Mouse (Mus musculus): ENCODE measurements around the gene Plxdc1.
A peak's percentile ranks its signal among the peaks of the same experiment; 100 is the strongest.

Gene Plxdc1

DNA sequence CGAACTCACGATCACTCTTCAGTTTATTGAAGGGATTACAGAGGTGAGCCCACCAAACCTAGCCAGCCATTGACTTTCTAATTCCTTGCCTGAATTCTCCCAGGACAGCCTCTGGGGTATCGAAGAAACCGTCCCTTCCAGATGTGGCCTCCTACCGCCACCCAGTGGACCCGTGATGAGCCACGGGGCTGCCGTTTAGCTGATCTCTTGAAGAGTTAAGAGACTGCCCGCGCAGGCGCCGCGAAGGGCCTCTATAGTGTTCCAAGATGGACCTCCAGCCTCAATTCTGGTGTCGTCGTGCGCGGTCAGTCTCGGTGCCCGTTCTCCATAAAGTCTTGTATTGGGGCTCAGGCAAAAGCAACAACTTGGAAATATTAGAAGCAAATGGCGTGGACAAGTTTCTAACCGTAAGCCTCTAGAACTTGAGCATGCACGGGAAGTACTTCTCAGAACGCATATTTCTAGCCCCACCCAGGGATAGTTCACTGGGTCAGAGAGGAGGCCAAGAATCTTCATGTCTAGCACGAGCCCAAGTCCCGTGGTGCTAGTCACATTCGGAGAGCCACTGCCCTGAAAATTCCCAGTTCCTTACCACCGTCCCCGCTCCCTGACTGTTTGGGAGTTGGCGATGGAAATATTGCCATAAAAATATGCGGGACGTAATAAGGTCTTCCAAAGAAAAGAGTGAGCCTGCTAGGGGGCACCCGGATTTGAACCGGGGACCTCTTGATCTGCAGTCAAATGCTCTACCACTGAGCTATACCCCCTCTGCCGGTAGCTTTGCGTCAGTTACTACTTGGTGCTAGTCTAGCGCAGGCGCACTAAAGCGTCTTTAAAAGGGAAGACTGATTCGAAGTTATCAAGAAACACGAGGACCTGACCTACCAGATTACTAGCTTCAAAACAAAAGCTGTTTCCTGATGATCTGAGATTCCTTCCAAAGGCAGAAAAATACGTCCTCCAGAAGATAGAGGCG is 1.6 kb upstream of the Plxdc1 start:
- peak; percentile 94 for DNase-seq (ENCODE audit: low spot score)

- DNase-seq (ENCODE audit: low spot score), result no peak
Observed at GRCm38 (mm10) chr11:97986738-97987465, 658 bp upstream of the Plxdc1 start.

DNA sequence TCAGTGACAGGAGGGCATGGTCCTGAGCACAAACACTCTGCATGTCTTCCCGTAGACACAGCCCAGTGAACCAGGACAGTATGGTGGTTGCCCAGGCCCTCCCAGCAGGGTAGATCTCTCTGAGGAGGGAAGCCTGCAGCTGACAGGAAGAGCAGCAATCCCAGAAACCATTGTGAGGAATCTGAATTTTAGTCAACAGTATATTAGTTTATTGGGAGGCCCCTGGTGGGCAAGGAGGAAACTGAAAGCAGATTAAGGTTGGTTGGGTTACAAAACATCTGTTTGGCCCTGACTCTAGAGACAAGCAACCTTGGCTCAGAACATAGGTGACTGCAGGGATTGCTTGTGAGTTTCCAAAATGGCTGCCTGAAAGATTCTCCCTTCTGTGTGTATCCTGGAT is 2.3 kb downstream of the Plxdc1 start:
- no peak for DNase-seq (ENCODE audit: low spot score)

- DNase-seq (ENCODE audit: low spot score), result no peak
Observed at GRCm38 (mm10) chr11:97983506-97983905, 2.7 kb downstream of the Plxdc1 start.

DNA sequence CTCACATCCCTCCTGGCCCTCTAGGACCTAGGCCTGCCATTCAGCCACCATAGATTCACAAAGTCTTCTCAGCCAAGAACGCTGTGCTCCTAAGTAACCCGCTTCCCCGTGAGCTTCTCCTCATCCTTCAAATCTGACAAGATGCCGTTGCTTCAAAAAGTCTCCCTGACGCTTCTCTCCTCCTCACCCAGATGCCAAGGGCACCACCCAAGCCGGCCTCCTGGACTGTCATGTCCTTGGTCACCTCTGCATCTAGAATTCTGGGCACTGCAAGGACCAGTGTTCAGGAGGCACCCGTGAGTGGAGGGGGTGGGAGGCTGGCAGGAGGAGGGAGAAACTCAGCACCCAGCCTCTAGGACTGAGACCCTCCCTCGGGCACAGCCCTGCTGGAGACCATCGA is 3.5 kb downstream of the Plxdc1 start:
- no peak for DNase-seq (ENCODE audit: low spot score)

- no peak for DNase-seq (ENCODE audit: low spot score)
Observed at GRCm38 (mm10) chr11:97980531-97980966, 5.7 kb downstream of the Plxdc1 start.

- no peak for DNase-seq (ENCODE audit: low spot score)
Observed at GRCm38 (mm10) chr11:97979824-97980495, 6.3 kb downstream of the Plxdc1 start.

DNA sequence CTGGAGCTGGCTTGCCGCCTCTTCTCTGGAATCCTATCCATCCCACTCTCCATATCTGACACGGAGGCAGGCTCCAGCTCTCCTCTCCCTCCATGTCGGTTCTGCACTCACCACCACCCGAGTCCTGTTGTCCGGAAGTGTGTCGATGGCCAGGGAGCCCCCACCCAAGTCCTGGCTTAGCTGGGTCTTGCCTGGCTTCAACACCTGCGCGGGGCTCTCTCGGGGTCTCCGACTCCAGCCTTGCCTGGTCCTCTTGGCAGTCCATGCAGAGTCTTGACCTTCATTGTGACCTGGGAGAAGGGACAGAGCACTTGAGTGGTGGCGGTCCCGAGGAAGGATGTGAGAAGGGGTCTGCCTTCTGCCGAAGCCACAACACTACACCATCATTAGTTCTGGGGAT is 7.9 kb downstream of the Plxdc1 start:
- DNase-seq (ENCODE audit: low spot score), result no peak

GRCm38 (mm10) chr11:97977797-97978196 is 8.4 kb downstream of the Plxdc1 start:
- no peak for DNase-seq (ENCODE audit: low spot score)

DNA sequence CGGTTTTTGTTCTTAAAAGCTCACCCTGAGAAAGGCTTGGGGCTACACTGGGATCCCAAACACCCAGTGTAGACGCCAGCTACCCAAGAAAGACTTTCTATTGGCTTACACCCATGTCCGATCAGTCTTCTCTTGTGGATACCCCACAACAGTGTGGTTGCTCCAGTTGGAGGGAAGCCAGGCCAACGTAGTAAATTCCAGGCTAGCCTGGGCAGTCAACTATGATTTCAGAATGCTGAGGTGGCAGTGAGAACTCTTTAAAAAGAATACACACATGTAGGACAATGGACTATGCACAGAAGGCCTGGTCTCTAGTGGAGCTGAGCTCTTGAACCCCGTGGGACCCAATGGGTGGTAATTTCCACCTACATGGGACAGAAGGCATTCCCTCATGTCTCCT is 11.5 kb downstream of the Plxdc1 start:
- DNase-seq (ENCODE audit: low spot score), result no peak

DNA sequence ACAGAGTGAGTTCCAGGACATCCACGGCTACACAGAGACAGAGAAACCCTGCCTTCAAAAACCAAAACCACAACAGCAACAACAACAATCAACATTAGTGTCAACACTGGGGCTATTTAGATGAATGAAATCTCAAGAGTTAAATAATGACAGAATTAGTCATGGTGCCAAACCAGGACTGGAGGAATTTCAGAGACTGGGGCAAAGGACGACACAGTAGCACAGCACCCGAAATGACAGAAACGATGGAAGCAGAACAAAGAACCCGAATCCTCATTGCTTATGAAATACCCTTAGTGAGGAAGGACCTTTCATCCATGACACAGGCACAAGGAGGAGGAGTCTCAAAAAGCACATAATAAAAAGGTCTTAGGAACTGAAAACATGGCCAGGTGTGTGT is 12.1 kb downstream of the Plxdc1 start:
- no peak for DNase-seq (ENCODE audit: low spot score)

DNA sequence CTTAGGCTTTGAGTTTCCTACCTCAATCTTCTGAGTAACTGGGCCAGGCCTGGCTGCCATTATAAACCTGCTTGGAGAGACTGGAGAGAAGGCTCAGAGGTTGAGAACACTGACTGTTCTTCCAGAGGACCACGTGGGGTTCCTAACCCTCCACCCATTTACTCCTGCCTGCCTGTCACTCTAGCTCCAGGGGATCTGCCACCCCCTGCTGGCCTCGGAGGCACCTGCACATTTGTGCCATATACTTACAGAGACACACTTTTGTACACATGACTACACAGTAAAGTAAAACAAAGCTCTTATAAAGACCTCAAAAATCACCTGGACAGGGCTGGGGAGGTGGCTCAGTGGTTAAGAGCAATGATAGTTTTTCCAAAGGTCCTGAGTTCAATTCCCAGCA is 13.8 kb downstream of the Plxdc1 start:
- DNase-seq (ENCODE audit: low spot score), result no peak

DNA sequence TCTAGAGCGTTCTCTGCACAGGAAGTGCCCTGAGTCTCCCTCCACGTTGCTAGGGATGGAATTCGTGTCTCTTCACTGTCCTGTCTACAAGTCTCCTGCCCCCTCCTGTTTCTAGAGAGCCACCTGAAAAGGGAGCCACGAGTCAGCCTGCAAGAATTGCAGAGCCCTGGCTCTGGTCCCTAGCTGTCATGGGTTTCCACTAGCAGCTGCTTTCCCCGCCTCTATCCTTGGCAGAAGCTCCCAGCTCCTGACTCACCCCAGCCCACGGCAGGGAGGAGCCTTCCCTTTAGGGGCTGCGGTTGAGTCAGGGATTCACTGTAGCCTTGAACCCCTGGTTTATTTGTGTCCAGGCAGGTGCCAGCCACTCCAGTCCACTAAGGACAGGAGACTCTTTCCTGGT is 15.0 kb downstream of the Plxdc1 start:
- DNase-seq (ENCODE audit: low spot score), result peak; percentile 81

DNA sequence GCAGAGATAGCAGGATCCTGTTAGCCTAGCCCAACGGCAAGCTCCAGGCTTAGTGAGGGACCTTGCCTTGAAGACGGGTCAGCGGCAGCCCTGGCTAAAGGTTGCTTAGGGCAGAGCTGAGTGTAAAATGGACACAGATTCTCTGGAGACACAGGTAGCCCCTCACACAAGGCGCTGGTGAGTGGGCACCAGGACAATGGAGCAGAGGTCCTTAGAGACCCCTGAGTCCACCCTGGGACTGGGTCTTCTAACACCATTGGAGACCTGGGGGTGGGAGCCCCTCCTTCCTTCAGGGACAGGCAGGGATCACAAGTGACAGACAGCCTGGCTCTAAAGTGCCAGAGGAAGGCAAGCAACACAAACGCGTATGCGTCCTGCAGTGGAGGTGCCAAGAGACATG is 15.5 kb downstream of the Plxdc1 start:
- no peak for DNase-seq (ENCODE audit: low spot score)

- no peak for DNase-seq (ENCODE audit: low spot score)
Observed at GRCm38 (mm10) chr11:97968385-97968784, 17.9 kb downstream of the Plxdc1 start.

DNA sequence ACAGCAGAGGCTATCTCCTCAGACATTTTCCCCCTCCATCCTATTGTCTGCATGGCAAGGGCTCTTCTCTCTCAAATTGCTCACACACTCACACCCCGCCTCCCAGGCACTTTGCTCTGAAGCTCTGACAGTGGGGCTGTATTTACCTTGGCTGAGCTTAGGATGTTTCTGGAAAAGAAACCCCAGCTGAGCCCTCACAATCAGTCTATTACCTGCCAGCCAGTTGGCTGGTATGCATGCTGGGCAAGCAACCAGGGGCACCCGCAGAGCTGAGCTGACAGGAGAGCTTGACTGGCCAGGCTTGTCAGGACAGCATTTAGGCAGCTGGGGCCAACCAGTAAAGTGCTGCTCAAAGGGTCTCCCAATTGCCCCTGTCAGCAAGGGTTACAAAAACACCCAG is 19.1 kb downstream of the Plxdc1 start:
- DNase-seq (ENCODE audit: low spot score), result no peak

- DNase-seq (ENCODE audit: low spot score), result peak; percentile 26
Observed at GRCm38 (mm10) chr11:97960907-97961306, 25.3 kb downstream of the Plxdc1 start.

- DNase-seq (ENCODE audit: low spot score), result no peak
Observed at GRCm38 (mm10) chr11:97959300-97959680, 27.0 kb downstream of the Plxdc1 start.

- no peak for DNase-seq (ENCODE audit: low spot score)
Observed at GRCm38 (mm10) chr11:97958641-97959299, 27.5 kb downstream of the Plxdc1 start.

DNA sequence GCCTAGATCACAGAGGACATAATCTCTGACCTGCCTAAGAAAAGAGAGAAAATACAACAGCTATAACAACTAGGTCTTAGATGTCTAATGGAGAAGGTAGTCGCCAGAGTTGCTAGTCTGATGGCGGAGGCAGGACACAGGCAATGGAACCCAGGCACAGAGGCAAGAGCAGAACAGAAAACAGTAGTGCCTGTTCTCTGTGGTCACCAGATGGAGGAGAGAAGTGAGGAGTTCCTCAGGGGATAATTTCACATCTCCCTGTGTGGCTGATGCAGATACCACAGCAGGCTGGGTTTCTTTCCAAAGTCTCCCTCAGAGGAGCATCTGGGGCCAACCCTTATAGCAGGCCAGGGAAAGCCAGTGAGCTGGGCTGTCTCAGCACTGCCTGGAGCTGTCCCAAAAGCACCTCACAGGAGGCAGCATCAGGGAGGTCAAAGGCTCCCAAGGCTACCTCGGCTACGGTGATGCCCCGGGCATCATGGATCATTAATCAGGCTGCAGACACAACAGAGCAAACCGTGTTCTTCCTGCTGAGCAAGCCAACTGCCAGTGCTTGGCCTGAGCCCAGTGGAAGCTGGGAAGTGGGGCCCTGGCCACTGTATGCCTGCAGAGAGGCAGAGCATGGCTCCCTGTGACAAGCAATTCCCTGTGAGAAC is 29.2 kb downstream of the Plxdc1 start:
- peak; percentile 47 for DNase-seq (ENCODE audit: low spot score)

DNA sequence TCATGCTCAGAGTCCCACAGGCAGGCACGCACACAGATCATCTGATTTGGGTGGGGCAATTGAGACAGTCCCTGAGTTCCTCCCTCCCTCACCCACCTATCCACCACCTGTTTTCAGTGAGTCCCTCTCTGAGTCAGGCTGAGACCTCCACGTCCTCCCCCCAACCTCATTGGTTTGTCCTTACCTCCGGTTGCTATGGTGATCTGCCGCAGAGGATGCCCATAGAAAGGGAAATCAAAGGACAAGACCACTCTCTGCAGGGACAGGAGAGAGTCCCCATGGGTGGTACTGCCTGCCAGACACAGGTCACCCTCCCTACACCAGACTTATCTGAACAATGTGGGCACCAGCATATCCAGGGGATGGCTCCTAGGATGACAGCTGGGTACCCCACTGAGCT is 30.3 kb downstream of the Plxdc1 start:
- no peak for DNase-seq (ENCODE audit: low spot score)

Measured in urinary bladder, postnatal 14 days (tissue).